Mouse (Mus musculus) intestine, postnatal 0 days (tissue): ENCODE data around the gene Zfp451. TPM values are rescaled to one million over a fixed set of nuclear protein-coding genes. Genes with fewer than 3 reads are reported as not detected.

Experiments used
- ATAC-seq: fragments of 200-750 bp; cut with Nextera tagmentation; 2 replicates; pipeline ENCODE4 v1.8.0; 2017; ENCODE audit warnings: mild to moderate bottlenecking, moderate TSS enrichment, moderate library complexity
- H3K27ac ChIP-seq: fragments of 300-500 bp; sonication (generic); 2 replicates; pipeline ENCODE4 v1.5.1; 2014; ENCODE audit warnings: mild to moderate bottlenecking, low read depth, low read length, moderate library complexity
- H3K27me3 ChIP-seq: fragments of 300-500 bp; sonication (generic); replicated peaks from 2 replicates; pipeline ENCODE4 v1.6.1; 2014; ENCODE audit warnings: low read length, mixed read lengths; ENCODE audit not compliant: control insufficient read depth, insufficient read depth
- H3K36me3 ChIP-seq: fragments of 300-500 bp; sonication (generic); 2 replicates; pipeline ENCODE4 v1.6.1; 2014; ENCODE audit warnings: mild to moderate bottlenecking, moderate library complexity; ENCODE audit not compliant: control insufficient read depth, insufficient read depth
- H3K4me1 ChIP-seq: fragments of 300-500 bp; sonication (generic); replicated peaks from 2 replicates; pipeline ENCODE4 v1.6.1; 2014; ENCODE audit warnings: antibody characterized with exemption, low read length, mixed read lengths; ENCODE audit not compliant: control insufficient read depth, insufficient read depth
- H3K4me2 ChIP-seq: fragments of 300-500 bp; sonication (generic); replicated peaks from 2 replicates; pipeline ENCODE4 v1.6.1; 2014; ENCODE audit warnings: low read depth, mild to moderate bottlenecking, moderate library complexity
- H3K4me3 ChIP-seq: fragments of 300-500 bp; sonication (generic); 2 replicates; pipeline ENCODE4 v1.5.1; 2014; ENCODE audit warnings: low read depth, low read length
- H3K9ac ChIP-seq: fragments of 300-500 bp; sonication (generic); 2 replicates; pipeline ENCODE4 v1.6.1; 2014; ENCODE audit warnings: mild to moderate bottlenecking, low read depth, low read length
- H3K9me3 ChIP-seq: fragments of 300-500 bp; sonication (generic); 2 replicates; pipeline ENCODE4 v1.6.1; 2016; ENCODE audit warnings: mixed run types; ENCODE audit not compliant: control insufficient read depth
- CTCF ChIP-seq: sonication (generic); IDR thresholded peaks from 2 replicates; pipeline ENCODE4 v1.5.1; 2016; ENCODE audit warnings: low read depth, mild to moderate bottlenecking, control low read depth, antibody characterized with exemption, moderate library complexity
- WGBS: fragments of 180-500 bp; shearing (Covaris S2); extraction: QIAGEN DNeasy Blood & Tissue Kit; methylation state at CpG from one replicate; pipeline ENCODE4 v1.1.7; 2014; 5-methylcytosine and 5-hydroxymethylcytosine counted together
- polyA plus RNA-seq: library from polyadenylated mRNA; unstranded; fragments of >200 nt; fragmentation: Nextera tagmentation; extraction: Ambion mirVana; gene quantifications from 2 replicates; pipeline ENCODE4 v1.2.1, GENCODE M21; 2015

Gene Zfp451
- polyA plus RNA-seq, 1 experiment from 2014 or later, result 5.9 TPM

GRCm38 (mm10) chr1:33763826-33764225 lies 50.6 kb downstream of the Zfp451 start:
- 71% methylated on average over 2 of the region's 2 CpGs for WGBS
- TF ChIP-seq CTCF, result no peak
- H3K4me2 ChIP-seq, result no peak overlapping the region
- H3K27me3 ChIP-seq, result no peaks in the 10 kb centered on the region
- no peak overlapping the region for H3K27ac ChIP-seq
- ATAC-seq, result no peak
- no peaks in the 10 kb centered on the region for H3K9me3 ChIP-seq
- H3K4me3 ChIP-seq, result no peak overlapping the region
- H3K9ac ChIP-seq, result no peak overlapping the region
- H3K4me1 ChIP-seq, result no peaks in the 10 kb centered on the region
- 0 out of 2 replicates have a peak, but pooled peaks cover 4% of the 10 kb centered on the region for H3K36me3 ChIP-seq

- Histone ChIP-seq H3K4me1 (0 out of 2 replicates have a peak, but pooled peaks cover 2% of the 10 kb centered on the region), H3K9ac (no peak overlapping the region), H3K27me3 (no peaks in the 10 kb centered on the region), H3K9me3 (no peaks in the 10 kb centered on the region), H3K27ac (no peak overlapping the region), H3K36me3 (0 out of 2 replicates have a peak, but pooled peaks cover 4% of the 10 kb centered on the region), H3K4me3 (no peak overlapping the region), H3K4me2 (no peak overlapping the region)
- WGBS, result 56% methylated on average over 4 of the region's 4 CpGs
- no peak for ATAC-seq
- no peak for TF ChIP-seq CTCF
These were observed 55.9 kb downstream of the Zfp451 start for GRCm38 (mm10) chr1:33758488-33758887.

GRCm38 (mm10) chr1:33757491-33758041 lies 56.8 kb downstream of the Zfp451 start, which contains the start of gene Bag2:
Gene Bag2 (minus strand): TSS chr1:33757795.
- peak; percentile 58 for ATAC-seq
- H3K27ac ChIP-seq, result no peak within 1 kb of the TSS; the same call in 1 of the 2 replicates
- peak; percentile 48 for TF ChIP-seq CTCF
- 0 out of 2 replicates have a peak, but pooled peaks cover 2% of the 10 kb centered on the region for H3K4me1 ChIP-seq
- under 1% methylated on average over 60 of the region's 61 CpGs for WGBS
- H3K36me3 ChIP-seq, result 0 out of 2 replicates have a peak, but pooled peaks cover 4% of the 10 kb centered on the region
- H3K4me2 ChIP-seq, result peak within 1 kb of the TSS; percentile 100
- peak within 1 kb of the TSS; percentile 69 for H3K9ac ChIP-seq
- peak within 1 kb of the TSS; percentile 70 for H3K4me3 ChIP-seq
- H3K9me3 ChIP-seq, result no peaks in the 10 kb centered on the region
- H3K27me3 ChIP-seq, result no peaks in the 10 kb centered on the region

GRCm38 (mm10) chr1:33757033-33757413 lies 57.4 kb downstream of the Zfp451 start:
- no peaks in the 10 kb centered on the region for H3K27me3 ChIP-seq
- no peak for TF ChIP-seq CTCF
- peak overlapping the region; percentile 69; the same call in 1 of the 2 replicates for H3K9ac ChIP-seq
- peak overlapping the region; percentile 100 for H3K4me2 ChIP-seq
- no peaks in the 10 kb centered on the region for H3K9me3 ChIP-seq
- no peak overlapping the region for H3K27ac ChIP-seq
- peak overlapping the region; percentile 70 for H3K4me3 ChIP-seq
- 0 out of 2 replicates have a peak, but pooled peaks cover 4% of the 10 kb centered on the region for H3K36me3 ChIP-seq
- peak; percentile 33; the same call in 1 of the 2 replicates for ATAC-seq
- WGBS, result 2% methylated on average over 14 of the region's 14 CpGs
- 0 out of 2 replicates have a peak, but pooled peaks cover 2% of the 10 kb centered on the region for H3K4me1 ChIP-seq

GRCm38 (mm10) chr1:33756258-33757032 lies 58.0 kb downstream of the Zfp451 start:
- H3K9me3 ChIP-seq, result no peaks in the 10 kb centered on the region
- H3K4me2 ChIP-seq, result peak overlapping the region; percentile 100
- 12% methylated on average over 18 of the region's 18 CpGs for WGBS
- no peaks in the 10 kb centered on the region for H3K27me3 ChIP-seq
- 0 out of 2 replicates have a peak, but pooled peaks cover 2% of the 10 kb centered on the region for H3K4me1 ChIP-seq
- H3K9ac ChIP-seq, result peak overlapping the region; percentile 69; the same call in 1 of the 2 replicates
- 0 out of 2 replicates have a peak, but pooled peaks cover 4% of the 10 kb centered on the region for H3K36me3 ChIP-seq
- ATAC-seq, result peak; percentile 46
- peak overlapping the region; percentile 70 for H3K4me3 ChIP-seq
- no peak overlapping the region for H3K27ac ChIP-seq
- TF ChIP-seq CTCF, result no peak

- H3K9me3 ChIP-seq, result no peaks in the 10 kb centered on the region
- H3K27me3 ChIP-seq, result no peaks in the 10 kb centered on the region
- peak overlapping the region; percentile 70; the same call in 1 of the 2 replicates for H3K4me3 ChIP-seq
- 55% methylated on average over 7 of the region's 7 CpGs for WGBS
- no peak overlapping the region for H3K9ac ChIP-seq
- 0 out of 2 replicates have a peak, but pooled peaks cover 2% of the 10 kb centered on the region for H3K4me1 ChIP-seq
- H3K27ac ChIP-seq, result no peak overlapping the region
- 0 out of 2 replicates have a peak, but pooled peaks cover 4% of the 10 kb centered on the region for H3K36me3 ChIP-seq
- ATAC-seq, result no peak
- TF ChIP-seq CTCF, result no peak
- peak overlapping the region; percentile 100 for H3K4me2 ChIP-seq
These were observed 58.6 kb downstream of the Zfp451 start for GRCm38 (mm10) chr1:33755799-33756198.
